Mouse (Mus musculus) hematopoietic stem cell, adult 5-6 weeks (primary cell): ENCODE data around the gene Msmp. TPM values are rescaled to one million over a fixed set of nuclear protein-coding genes. Genes with fewer than 3 reads are reported as not detected.

ENCODE experiments used
- ATAC-seq, 2 experiments: fragments of 125-278 bp in 1 of 2; replicated peaks in 1 of 2; 2 replicates each; pipeline ENCODE4 v1.8.0; 2016 to 2017; ENCODE audit warnings: inconsistent platforms in 2 of 2, mild to moderate bottlenecking in 2 of 2, moderate number of reproducible peaks in 2 of 2, low read depth in 1 of 2, moderate TSS enrichment in 1 of 2; ENCODE audit not compliant: low FRiP score in 2 of 2, poor library complexity in 2 of 2, severe bottlenecking in 2 of 2, insufficient read depth in 1 of 2, low TSS enrichment in 1 of 2
- total RNA-seq: library from RNA; stranded (forward); fragments of 172-1452, 232-1000 nt; gene quantifications from 2 replicates; pipeline ENCODE4 v1.2.3, GENCODE M21; 2017

The Msmp gene
- 0.40 TPM in 1 of 2 replicates, not detected in the other for total RNA-seq

DNA sequence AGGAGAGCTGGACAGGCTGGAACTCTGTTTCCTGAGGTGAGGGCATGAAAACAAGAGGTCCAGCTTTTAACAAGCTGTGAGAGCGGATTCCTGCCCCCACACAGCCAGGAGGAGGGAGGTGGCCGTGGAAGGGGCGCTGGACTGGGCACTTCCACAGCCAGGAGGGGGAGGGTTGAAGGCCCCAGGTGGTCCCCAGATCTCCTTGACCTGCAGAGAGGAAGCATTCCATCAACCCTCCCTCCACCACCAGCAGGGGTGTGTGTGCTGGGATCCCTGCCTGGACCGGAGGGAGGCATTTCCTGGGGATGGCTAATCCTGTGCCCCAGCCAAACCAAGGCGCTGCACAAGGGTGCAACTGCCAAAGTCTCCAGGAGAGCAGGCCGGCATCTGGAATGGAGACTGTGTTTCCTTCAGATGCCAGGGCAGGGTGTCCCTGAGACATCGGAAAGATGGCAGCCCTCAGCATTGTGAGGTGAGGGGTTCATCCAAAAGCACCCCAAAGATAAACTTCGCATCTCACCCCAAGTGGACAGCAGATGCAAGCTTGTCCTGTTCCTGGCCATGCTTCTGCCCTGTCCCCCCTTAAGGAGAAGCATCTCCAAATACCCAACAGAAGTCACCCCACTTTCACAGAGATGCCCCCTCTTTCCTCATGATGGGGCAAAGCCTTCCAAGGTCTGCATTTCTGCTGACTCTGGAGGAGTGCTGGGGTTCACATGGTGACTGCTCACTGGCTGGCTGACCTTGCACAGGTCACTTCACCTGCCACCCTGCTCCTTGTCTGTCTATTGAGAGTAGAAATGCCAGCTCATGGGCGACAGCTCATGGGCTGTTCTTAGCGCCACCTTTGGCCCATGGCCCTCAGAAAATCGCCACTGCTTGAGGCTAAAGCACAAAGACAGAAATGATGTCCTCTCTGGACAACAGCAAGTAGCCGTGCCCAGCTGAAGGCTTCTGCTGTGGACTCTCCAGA lies at the start of gene Msmp:
Gene Msmp, minus strand, starts transcription at position 51 of the 973 bp plus-strand sequence.
- no peak for ATAC-seq

DNA sequence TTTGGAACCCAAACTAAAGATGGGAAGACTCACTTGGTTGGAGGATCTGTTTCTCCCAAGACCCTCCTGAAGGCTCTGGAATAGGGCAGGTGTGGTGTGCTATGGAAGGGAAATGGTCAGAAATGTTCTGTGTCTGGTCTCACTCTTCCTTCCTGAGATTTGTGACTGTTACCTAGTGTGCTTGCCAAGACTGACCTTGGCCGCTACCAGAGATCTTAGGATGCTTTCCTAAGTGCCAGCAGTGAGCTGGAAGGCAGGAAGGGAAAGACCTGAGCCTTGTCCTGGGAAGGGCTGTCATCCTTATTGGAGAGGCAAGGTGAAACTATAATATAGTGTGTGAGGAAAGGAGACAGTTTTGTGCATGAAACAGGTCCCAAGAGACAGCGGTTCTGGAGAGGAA lies 49.4 kb upstream of the Msmp start:
- ATAC-seq: no peak

DNA sequence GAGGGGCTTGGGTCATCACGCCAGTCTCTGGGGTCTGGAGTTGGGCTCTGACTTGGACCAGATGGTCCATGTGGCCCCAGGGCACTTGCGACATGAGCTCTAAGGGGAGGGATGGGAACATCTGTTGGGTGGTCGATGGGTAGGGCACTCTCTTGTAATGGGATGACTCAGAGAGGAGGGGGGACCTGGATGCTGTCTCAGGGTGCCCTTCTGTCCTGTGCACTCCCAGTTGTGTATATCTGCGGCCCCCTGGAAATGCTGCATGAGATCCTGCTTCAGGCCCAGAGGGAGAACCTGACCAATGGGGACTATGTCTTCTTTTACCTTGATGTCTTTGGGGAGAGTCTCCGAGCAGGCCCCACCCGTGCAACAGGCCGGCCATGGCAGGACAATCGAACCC lies 49.0 kb upstream of the Msmp start:
- no peak for ATAC-seq

DNA sequence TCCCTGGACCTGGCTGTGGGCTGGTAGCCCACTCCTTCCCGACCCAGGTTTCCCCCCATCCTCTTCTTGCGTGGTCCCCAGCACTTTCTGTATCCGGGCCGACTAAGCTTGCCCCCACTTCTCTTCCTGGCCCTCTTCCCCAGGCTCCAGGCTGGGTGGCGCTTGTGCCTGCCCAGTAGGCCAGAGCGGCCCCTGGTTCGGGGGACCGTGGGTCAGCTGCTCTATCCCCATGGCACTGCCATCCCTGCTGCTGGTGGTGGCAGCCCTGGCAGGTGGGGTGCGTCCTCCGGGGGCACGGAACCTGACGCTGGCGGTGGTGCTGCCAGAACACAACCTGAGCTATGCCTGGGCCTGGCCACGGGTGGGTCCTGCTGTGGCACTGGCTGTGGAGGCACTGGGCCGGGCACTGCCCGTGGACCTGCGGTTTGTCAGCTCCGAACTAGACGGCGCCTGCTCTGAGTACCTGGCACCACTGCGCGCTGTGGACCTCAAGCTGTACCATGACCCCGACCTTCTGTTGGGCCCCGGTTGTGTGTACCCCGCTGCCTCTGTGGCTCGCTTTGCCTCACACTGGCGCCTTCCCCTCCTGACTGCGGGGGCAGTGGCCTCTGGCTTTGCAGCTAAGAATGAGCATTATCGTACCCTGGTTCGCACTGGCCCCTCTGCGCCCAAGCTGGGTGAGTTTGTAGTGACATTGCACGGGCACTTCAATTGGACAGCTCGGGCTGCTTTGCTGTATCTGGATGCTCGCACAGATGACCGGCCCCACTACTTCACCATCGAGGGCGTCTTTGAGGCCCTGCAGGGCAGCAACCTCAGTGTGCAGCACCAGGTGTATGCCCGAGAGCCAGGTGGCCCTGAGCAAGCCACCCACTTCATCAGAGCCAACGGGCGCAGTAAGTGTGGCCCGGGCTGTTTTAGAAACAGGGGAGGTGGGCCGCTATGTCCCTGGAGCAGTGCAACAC lies 47.9 kb upstream of the Msmp start:
- ATAC-seq: no peak

DNA sequence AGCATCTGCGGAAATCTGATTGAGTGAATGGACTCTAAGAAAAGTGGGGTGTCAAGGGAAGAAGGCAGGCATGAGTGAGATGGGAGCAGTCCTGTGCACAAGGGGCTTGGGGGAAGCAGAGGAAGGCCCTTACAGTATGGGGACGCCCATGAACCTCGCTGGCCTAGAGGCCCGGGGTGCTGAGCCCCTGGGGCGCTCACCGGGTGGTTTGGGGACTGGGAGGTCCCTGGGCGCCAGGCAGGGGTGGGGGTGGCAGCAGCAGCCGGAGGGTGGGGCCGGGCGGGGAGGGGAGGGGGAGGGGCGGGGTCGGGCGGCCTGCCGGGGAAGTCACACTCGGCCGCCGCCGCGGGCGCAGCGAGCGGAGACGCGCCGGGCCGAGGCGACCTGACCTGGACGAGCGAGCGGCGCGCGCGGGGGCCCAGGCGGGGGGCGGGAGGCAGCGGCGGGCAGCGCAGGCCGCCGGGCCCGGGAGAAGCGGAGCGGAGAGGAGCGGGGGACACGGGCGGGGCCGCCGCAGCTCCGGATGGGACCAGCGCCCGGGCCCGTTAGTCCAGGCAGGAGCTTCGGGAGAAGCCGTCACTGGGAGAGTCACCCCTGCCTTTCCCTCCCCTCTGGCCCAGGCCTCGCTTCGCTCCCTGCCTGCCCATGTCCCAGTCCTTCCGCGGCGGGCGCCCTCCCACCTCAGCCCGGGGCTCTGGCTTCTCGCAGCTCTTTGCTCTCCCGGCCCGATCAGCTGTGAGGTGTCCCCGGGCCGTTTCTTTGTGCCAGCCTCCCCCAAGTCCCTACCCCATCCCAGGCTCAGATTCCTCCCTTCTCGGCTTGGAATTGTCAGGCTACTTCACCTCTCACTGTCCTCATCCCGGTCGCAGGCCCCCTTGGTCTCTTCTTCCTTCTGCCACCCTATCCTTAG lies 47.0 kb upstream of the Msmp start, which contains the start of gene Npr2:
Gene Npr2, plus strand, starts transcription at position 890 of the 910 bp plus-strand sequence.
- 0 out of 4 replicates have a peak, but pooled peaks of 1 of the 2 experiments have one; percentile 29 for ATAC-seq

DNA sequence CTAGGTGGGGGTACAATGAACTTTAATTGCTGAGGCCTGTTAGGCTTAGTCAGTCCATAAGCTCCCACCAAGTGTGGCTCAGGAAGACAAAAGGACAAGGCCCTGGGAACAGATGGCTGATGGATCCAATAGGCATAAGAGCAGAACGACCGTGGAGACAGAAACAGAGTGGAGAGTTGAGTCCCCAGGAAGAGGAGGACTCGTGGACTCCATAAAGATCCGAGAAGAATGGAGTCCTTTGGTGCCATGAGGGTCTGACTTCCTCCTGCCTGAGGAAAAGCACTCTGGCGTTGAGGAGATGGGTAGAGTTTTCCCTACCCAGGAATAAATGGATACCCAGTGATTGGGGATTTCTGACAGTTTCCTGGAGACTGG lies 46.4 kb upstream of the Msmp start:
- no peak for ATAC-seq

DNA sequence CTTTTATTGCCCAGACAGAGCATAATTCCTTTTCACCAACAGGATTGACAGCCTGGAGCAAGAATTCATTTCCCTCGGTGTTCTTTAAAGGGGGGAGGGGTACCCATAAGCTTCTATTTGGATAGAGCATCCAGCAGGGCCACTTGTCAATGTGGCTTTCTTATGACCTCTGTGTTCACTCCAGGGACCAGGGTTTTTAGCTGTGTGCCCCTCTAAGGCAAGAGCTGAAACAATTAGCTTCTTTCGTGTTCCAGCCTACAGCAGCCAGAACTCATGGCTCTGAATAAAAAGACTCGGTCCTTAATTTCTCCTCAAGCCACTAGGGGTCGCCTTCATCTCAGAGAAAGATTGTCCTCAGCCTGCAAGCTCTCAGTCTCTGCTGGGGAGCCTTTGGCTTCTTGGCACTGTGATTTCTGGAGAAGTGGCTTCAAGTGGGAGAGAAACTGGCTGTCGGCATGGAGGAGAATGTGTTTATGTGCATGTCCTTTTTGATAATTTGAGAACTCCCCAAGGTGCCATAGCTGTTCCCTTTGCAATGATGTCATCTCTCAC lies 45.8 kb upstream of the Msmp start:
- peak; percentile 77 to 83 for ATAC-seq

DNA sequence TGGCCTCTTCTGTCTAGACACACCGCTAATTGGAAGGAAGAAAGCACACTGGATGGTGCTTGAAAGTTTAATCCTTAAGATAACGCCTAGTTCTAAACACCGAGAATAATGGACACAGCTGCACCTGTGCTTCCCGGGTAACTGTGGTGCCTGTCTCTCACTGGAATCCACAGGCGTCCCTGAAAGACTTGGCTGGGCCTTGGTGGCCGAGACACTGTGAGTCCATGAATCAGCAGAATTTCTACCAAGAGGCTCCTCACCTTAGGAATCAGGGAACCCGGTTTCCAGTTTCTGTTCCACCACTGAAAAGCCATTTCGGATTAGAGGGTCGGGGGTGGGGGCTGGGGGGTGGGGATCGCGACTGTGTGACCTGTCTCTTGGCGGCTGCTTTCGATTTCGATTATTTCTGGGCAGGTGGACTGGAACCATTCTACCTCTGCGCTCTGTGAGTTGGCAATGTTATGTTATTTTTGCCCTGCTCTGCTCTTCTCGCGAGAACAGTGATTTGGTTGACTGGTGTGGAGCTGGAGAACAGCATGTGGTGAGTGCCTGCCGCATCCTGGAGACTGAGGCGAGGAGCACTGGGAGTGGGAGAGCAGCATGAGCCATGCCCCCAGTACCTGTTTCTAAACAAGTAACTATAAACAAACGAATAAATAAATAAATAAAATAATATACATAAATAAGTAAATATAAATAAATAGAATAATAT lies 45.0 kb upstream of the Msmp start:
- no peak for ATAC-seq

DNA sequence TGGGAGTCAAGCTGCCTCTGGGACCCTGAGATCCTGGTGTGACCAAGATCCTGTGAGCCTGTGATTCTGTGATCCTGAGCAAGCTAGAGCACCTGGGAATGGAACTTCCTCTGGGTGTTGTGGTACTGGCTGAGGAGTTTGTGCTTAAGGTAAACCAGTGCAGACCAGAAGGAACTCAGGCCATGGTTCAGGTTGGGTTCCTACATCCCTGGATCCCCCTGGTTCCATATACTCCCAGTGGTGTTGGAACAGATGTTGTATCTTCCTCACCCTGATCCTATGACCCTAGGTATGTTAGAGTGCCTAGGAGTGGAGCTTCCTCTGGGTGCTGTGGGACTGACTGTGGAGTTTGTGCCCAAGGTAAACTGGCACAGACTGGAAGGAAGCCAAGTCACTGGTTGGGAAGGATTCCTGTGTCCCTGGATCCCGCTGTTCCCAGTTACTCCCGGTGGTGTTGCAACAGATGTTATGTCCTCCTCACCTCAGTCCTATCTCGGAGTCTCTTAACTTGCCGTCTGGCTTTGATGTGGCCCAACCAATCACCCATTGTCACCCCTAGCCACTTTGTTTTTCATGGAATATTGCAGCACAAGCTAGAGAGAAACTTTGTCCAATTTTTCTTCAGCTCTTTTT lies 36.0 kb upstream of the Msmp start:
- no peak for ATAC-seq

DNA sequence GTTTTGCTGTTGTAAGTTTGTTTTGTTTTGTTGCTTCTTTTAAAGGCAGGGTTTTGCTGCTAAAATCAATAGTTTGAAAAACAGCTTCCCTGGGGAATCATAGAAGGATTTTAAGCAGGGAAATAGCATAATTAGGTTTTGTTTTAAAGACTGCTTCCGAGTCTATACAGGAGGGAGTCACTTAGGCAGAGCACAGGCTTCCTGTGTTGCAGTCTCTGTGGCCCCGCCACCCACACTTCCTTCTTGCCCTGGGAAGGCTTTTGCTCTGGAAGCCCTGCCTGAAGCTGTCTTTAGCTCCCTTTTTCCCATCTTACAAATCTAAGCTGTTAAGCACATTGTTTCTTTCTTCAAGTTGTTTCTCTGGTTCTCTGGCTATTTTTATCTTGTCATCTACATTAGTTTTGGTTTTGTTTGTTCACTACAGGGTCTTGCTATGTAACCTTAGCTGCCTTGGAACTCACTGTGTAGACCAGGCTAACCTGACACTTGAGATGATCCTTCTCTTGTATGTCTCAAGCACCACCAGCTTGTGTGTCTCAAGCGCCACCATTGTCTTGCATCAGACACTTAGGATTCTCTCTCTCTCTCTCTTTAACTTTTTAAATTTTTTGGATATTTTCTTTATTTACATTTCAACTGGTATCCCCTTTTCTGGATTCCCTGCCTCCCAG lies 28.9 kb upstream of the Msmp start:
- peak; percentile 69 to 81; a peak in 3 of 4 replicates for ATAC-seq

DNA sequence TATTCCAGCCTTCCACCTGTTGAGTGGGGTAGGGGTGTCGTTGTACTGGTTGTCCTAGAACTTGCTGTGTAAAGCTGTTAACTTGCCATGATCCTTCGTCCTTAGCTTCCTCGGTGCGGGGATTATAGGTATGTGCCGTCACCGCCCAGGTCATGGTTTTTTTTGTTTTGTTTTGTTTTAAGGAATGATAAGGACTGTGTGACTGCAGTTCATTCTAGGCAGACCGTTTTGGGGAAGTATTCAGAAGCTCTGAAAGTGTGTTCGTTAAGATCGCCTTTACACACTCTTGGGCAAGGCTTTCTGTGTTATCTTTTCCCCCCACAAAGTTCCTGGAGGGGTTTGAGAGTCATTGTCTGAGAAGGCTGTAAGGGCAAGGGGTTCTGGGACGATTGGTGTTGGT lies 28.2 kb upstream of the Msmp start:
- peak; percentile 7 to 32; a peak in 1 of 4 replicates for ATAC-seq

DNA sequence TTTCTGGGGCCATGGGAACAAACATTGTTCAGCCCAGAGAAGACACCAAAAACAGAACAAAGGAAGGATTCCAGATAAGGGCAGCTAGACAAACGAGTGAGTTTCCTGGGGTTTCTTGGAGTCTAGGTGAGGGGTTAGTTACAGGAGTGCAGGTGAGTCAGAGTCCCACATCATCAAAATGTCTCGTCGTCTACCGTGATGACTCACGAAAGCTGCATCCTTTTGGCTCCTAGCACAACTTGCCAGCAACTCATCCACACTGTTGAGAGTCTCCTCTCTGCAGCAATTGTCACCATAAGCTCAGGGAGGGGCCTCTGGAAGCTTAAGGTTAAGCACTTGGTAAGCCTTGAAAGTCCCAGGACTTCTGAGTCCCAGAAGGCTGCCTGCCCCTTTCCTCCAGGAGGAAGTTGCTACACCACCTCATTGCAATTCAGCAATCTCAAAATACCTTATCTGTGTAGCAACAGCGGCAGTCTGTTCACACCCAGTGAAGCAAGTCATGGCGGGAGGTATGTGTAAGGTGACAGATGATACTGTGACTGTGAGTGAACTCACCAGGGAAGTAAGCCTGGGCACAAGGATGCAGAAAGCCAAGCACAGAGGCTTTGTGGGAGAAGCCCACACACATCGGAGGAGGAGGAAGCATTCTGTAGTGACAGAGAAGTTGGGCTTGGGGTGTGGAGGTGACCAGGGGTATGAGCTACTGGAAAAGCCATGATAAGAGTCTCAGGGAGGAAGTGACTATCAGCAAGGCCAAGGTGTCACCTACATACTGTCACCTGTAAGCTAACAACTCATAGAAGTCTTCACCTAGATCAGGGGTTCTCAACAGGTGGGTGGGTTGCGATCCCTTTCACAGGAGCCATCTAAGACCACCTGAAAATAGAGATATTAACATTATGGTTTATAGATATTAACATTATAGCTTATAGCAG lies 20.7 kb upstream of the Msmp start:
- ATAC-seq: peak; percentile 42 to 86

DNA sequence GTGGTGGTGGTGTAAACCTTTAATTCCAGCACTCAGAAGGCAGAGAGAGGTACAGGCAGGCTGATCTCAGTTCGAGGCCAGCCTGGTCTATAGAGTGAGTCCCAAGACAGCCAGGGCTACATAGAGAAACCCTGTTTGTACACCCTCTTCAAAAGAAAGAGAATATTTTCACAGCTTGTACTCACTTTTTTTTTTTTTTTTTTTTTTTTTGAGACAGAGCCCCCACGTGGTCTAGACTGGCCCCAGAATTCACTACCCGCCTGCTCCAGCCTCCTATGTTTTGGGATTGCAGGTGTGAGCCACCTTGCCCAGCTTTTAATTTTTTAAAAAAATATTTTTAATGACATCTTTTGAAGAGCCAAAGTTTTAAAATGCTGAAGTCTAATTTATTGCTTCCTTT lies 19.8 kb upstream of the Msmp start:
- ATAC-seq: no peak

DNA sequence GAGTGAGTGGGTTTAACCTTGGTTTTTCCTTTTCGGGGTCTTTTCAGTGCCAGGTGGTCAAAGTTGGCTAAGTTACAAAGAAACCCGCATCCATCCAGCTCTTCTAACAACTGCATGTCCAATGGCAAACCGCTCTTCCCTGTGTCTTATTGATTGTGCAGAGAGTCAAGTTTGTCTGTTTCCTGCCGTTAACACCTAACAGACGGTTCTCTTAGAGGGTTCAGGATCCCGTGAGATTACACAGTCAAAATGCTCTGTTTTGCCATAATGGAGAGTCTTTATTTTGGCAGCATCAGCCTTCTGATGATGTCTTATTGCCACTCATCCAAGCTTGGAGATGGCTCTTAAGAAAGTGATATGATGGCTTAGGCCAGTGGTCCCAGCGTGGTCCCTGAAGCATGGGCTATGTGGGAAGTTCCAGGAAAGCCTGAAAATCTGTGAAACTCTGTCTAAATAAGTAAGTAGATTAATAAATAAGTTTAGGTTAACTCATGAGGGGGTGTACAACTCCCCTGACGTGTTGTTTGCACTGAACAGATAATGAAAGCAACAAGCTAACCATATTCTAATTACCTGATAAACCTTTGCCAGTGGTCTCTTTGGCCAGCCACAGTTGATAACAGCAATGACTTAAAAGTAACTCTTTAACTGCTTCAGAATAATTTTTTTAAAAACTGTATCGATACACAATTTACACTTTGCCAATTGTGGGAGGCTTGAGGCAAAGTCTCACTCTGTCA lies 16.1 kb upstream of the Msmp start:
- no peak for ATAC-seq
